13 mouse cellular contexts compared by ENCODE assay signal in genomic region chr19:38488103-38488912, GRCm38 (mm10). TPM values are rescaled to one million over a fixed set of nuclear protein-coding genes. Genes with fewer than 3 reads are reported as not detected.
DNase-seq lines count a peak whose midpoint lies in the region; ATAC-seq and TF ChIP-seq lines count a peak whose summit lies in the region.
"Had no signal": no experiment of that assay in that cellular context is flagged by ENCODE, and none has a peak within 500 bp of the region (broad histone marks: within the 10 kb centered on the region; RNA-seq: fewer than 3 reads in every experiment).

No protein-coding gene starts in this region.

- no peak overlapping the region for H3K4me2 ChIP-seq in heart, embryonic 16.5 days (ENCODE audit: low read depth, low read length)
- H3K4me2 ChIP-seq in embryonic facial prominence, embryonic 13.5 days: no peak overlapping the region
- H3K4me2 ChIP-seq in hindbrain, postnatal 0 days (ENCODE audit: low read depth, low read length): no peak overlapping the region
- peak overlapping the region; percentile 11; the same call in 1 of the 2 replicates for H3K4me2 ChIP-seq in neural tube, embryonic 13.5 days
- H3K4me2 ChIP-seq: intestine, embryonic 15.5 days had no signal

- no peak for ATAC-seq in heart, embryonic 16.5 days (replicated peaks; ENCODE audit: extremely low read depth, insufficient read depth, low FRiP score)
- peak; percentile 48; the same call in 1 of the 2 replicates for ATAC-seq in embryonic facial prominence, embryonic 13.5 days (ENCODE audit: insufficient number of reproducible peaks, insufficient read depth, low FRiP score, low TSS enrichment, low read depth)
- ATAC-seq in hindbrain, postnatal 0 days: peak; percentile 72
- no peak for ATAC-seq in neural tube, embryonic 13.5 days (ENCODE audit: low read depth)
- ATAC-seq in activated CD4-positive, CD25-positive, alpha-beta regulatory T cell, adult 4 months: no peak
- ATAC-seq in inflammation-experienced regulatory T-cells, adult 6 months: no peak
- ATAC-seq: intestine, embryonic 15.5 days had no signal

- H3K4me1 ChIP-seq in heart, embryonic 16.5 days (ENCODE audit: control insufficient read depth, insufficient read depth, low read length): peaks cover 18% of the 10 kb centered on the region
- peaks cover 25% of the 10 kb centered on the region for H3K4me1 ChIP-seq in embryonic facial prominence, embryonic 13.5 days
- no peaks in the 10 kb centered on the region for H3K4me1 ChIP-seq in hindbrain, postnatal 0 days (ENCODE audit: insufficient read depth, low read length)
- peaks cover 38% of the 10 kb centered on the region for H3K4me1 ChIP-seq in neural tube, embryonic 13.5 days (replicated peaks)

- 0 out of 2 replicates have a peak overlapping the region, but pooled peaks have one; percentile 12 for H3K27ac ChIP-seq in heart, embryonic 16.5 days (ENCODE audit: low read length)
- no peak overlapping the region for H3K27ac ChIP-seq in embryonic facial prominence, embryonic 13.5 days
- H3K27ac ChIP-seq in hindbrain, postnatal 0 days: peak overlapping the region; percentile 65; the same call in 1 of the 2 replicates
- H3K27ac ChIP-seq in neural tube, embryonic 13.5 days (replicated peaks): peak overlapping the region; percentile 65
- H3K27ac ChIP-seq: intestine, embryonic 15.5 days had no signal

- no peaks in the 10 kb centered on the region for H3K27me3 ChIP-seq in heart, embryonic 16.5 days (ENCODE audit: control insufficient read depth, insufficient read depth, low read length)
- peaks cover 13% of the 10 kb centered on the region for H3K27me3 ChIP-seq in embryonic facial prominence, embryonic 13.5 days
- no peaks in the 10 kb centered on the region for H3K27me3 ChIP-seq in hindbrain, postnatal 0 days (ENCODE audit: insufficient read depth, low read length)
- no peaks in the 10 kb centered on the region; the same call in 1 of the 2 replicates for H3K27me3 ChIP-seq in neural tube, embryonic 13.5 days
- H3K27me3 ChIP-seq: intestine, embryonic 15.5 days had no signal

- H3K9ac ChIP-seq in heart, embryonic 16.5 days (ENCODE audit: low read length): no peak overlapping the region
- H3K9ac ChIP-seq in embryonic facial prominence, embryonic 13.5 days: no peak overlapping the region
- H3K9ac ChIP-seq in hindbrain, postnatal 0 days (replicated peaks; ENCODE audit: low read length): no peak overlapping the region
- no peak overlapping the region for H3K9ac ChIP-seq in neural tube, embryonic 13.5 days
- H3K9ac ChIP-seq: intestine, embryonic 15.5 days had no signal

- TF ChIP-seq CTCF in hindbrain, postnatal 0 days (IDR thresholded peaks at IDR 0.05; ENCODE audit: low read depth): no peak

- no peak overlapping the region for H3K4me3 ChIP-seq in heart, embryonic 16.5 days (ENCODE audit: low read length)
- no peak overlapping the region for H3K4me3 ChIP-seq in embryonic facial prominence, embryonic 13.5 days
- no peak overlapping the region for H3K4me3 ChIP-seq in hindbrain, postnatal 0 days (ENCODE audit: low read length)
- H3K4me3 ChIP-seq in neural tube, embryonic 13.5 days: no peak overlapping the region
- H3K4me3 ChIP-seq: intestine, embryonic 15.5 days had no signal

- no peaks in the 10 kb centered on the region for H3K9me3 ChIP-seq in heart, embryonic 16.5 days (replicated peaks; ENCODE audit: control insufficient read depth, low read length)
- H3K9me3 ChIP-seq in embryonic facial prominence, embryonic 13.5 days: no peaks in the 10 kb centered on the region
- no peaks in the 10 kb centered on the region for H3K9me3 ChIP-seq in hindbrain, postnatal 0 days (ENCODE audit: low read length)
- H3K9me3 ChIP-seq in neural tube, embryonic 13.5 days: no peaks in the 10 kb centered on the region
- H3K9me3 ChIP-seq: intestine, embryonic 15.5 days had no signal

- 61% methylated on average over 9 of the region's 9 CpGs for WGBS in heart, embryonic 16.5 days
- 52% methylated on average over 9 of the region's 9 CpGs for WGBS in embryonic facial prominence, embryonic 13.5 days
- 28% methylated on average over 9 of the region's 9 CpGs for WGBS in hindbrain, postnatal 0 days
- 33% methylated on average over 9 of the region's 9 CpGs for WGBS in neural tube, embryonic 13.5 days

- no peak for DNase-seq in heart, adult 8-10 months (ENCODE audit: low spot score)
- peak; percentile 43 for DNase-seq in hindbrain, postnatal 0 days (ENCODE audit: low spot score)
- DNase-seq in gastrocnemius, postnatal 10 days: no peak
- DNase-seq: gastrocnemius, postnatal 36 days; lung, adult 2 months; right cerebral cortex, postnatal 4 days had no signal

- no peaks in the 10 kb centered on the region for H3K36me3 ChIP-seq in heart, embryonic 16.5 days (ENCODE audit: control insufficient read depth, insufficient read depth)
- H3K36me3 ChIP-seq in embryonic facial prominence, embryonic 13.5 days: no peaks in the 10 kb centered on the region
- H3K36me3 ChIP-seq in hindbrain, postnatal 0 days (ENCODE audit: insufficient read depth, low read length): no peaks in the 10 kb centered on the region
- H3K36me3 ChIP-seq in neural tube, embryonic 13.5 days: no peaks in the 10 kb centered on the region
- H3K36me3 ChIP-seq: intestine, embryonic 15.5 days had no signal

RNA-seq across cellular contexts. Expression of gene Plce1, which starts 7.4 kb away (rescaled TPM):
- 5.8 and 7.7 TPM in 2 replicates for polyA plus RNA-seq in heart, embryonic 16.5 days (2015; fragmentation: Nextera tagmentation; extraction: Ambion mirVana)
- 10 to 100 TPM; 15.0 to 19.5 (median 17.7) TPM for total RNA-seq in heart, adult 8-10 months (2022)
- polyA plus RNA-seq in embryonic facial prominence, embryonic 13.5 days (2015; fragmentation: Nextera tagmentation; extraction: Ambion mirVana): 3.1 and 3.9 TPM in 2 replicates
- total RNA-seq in hindbrain, postnatal 0 days (2014; rRNA removed): 10.0 TPM in 2 replicates
- polyA plus RNA-seq in hindbrain, postnatal 0 days (2015; fragmentation: Nextera tagmentation; extraction: Ambion mirVana): 5.2 and 5.7 TPM in 2 replicates
- polyA plus RNA-seq in neural tube, embryonic 13.5 days (2015; fragmentation: Nextera tagmentation; extraction: Ambion mirVana): 5.2 and 6.4 TPM in 2 replicates
- polyA plus RNA-seq in activated CD4-positive, CD25-positive, alpha-beta regulatory T cell, adult 4 months (2017; shearing (Covaris generic)): under 1 TPM in 1 of 2 experiments, not detected in 1; 0.13 TPM
- 10 to 100 TPM; 18.6 to 23.0 TPM for total RNA-seq in gastrocnemius, postnatal 10 days (2021)
- under 1 TPM; 0.05 to 0.16 (median 0.05) TPM for polyA plus RNA-seq in inflammation-experienced regulatory T-cells, adult 6 months (2017; shearing (Covaris generic))
- total RNA-seq: monocyte, adult 5-6 weeks had no signal

Comparison
In these comparisons a context has a peak if more than half of its experiments do, and no peak if none do; other contexts are left out.
1. ATAC-seq: peak in embryonic facial prominence, embryonic 13.5 days (single experiment) and hindbrain, postnatal 0 days (single experiment); none in heart, embryonic 16.5 days (single experiment), neural tube, embryonic 13.5 days (single experiment), activated CD4-positive, CD25-positive, alpha-beta regulatory T cell, adult 4 months (single experiment) and inflammation-experienced regulatory T-cells, adult 6 months (single experiment).